Mouse (Mus musculus): Measurements from ENCODE around the gene Taf6. TPM values are rescaled to one million over a fixed set of nuclear protein-coding genes. Genes with fewer than 3 reads are reported as not detected.

The Taf6 gene
- 69.4 and 73.0 TPM in 2 replicates for total RNA-seq (2014; fragmentation: Nextera tagmentation)
- total RNA-seq (2017), result 45.7 and 48.8 TPM in 2 replicates
- polyA plus RNA-seq (2012), result 33.2 and 34.8 TPM in 2 replicates

DNA sequence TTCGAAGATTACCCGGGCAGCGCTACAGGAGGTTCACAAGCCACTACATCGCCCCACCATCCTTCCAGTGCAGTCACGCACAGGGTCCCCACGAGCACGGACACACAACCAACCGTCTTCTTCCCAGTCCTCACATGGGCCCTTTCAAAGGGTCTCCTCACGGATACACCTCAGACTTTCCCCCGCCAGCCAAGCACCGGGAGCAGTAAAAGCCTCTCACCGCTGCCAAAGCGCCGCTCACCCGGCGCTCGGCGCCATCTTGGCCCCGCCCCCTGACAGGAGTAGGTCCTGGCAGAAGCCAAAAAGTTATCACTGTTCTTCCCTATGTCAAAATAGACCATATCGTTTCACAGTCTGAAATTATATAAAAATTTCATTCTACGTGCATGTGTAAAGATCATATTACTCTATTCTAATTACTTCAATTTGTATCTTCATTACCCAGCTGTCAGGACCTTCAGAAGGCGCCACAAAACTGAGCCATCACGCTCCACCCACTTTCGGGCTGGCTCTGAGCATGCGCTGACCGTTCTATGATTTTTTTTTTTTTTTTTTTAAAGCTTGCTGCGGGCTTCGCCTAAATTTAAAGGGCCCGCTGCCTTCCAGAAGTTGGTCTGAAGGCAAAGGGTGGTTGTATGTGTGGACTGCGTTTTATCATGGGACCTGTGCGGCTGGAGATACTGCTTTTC, at the start of gene Taf6, which contains the start of gene Cnpy4:
Gene Taf6 (minus strand): TSS at position 502 of the 689 bp plus-strand sequence.
Gene Cnpy4 (plus strand): TSS at position 536 of the 689 bp plus-strand sequence.
- Histone ChIP-seq H3K36me3 (replicated peaks) (peaks cover 64% of the 10 kb centered on the region), H3K9me3 (replicated peaks) (no peaks in the 10 kb centered on the region), H3K4me1 (ENCODE audit: insufficient read depth, low read depth, low read length) (peaks cover 27% of the 10 kb centered on the region), H3K4me3 (ENCODE audit: low read depth, low read length) (peak within 1 kb of the TSS; percentile 87), H3K27me3 (ENCODE audit: insufficient read depth, low read length) (no peaks in the 10 kb centered on the region)
- DNase-seq (ENCODE audit: low spot score) (peak; percentile 75), ATAC-seq (ENCODE audit: extremely low read depth, insufficient number of reproducible peaks, low FRiP score, poor library complexity, severe bottlenecking) (peak; percentile 76)
- no peak for TF ChIP-seq CTCF (IDR thresholded peaks at IDR 0.05; ENCODE audit: low read depth, low read length)
- TF ChIP-seq GATA1 (IDR thresholded peaks at IDR 0.05; ENCODE audit: borderline replicate concordance, low read length), result no peak
- no peak for TF ChIP-seq GATA2 (IDR thresholded peaks at IDR 0.05; ENCODE audit: borderline replicate concordance, low read depth, low read length)
- no peak for TF ChIP-seq POLR2AphosphoS5 (IDR thresholded peaks at IDR 0.05; ENCODE audit: insufficient replicate concordance, low read depth, low read length)
- no peak for TF ChIP-seq TAL1 (conservative IDR thresholded peaks at IDR 0.05; ENCODE audit: low read depth, low read length)

DNA sequence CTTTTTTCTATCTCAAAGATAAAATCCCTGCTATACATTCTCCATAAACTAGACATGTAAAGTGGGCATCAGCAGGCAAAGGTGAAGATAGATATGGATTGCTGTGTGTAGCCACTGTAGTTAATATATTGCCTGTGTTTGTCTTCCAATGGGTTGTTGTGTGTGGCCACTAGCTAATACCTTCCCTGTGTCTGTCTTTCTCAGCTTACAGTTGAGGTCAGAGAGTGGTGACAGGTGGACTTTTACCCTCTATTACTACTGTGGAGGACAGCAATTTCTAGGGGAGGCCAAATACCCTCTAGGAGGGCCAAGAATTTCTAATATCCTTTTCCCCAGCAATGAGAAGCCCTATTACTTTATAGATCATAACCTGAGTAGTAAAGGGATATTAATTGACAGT, 47.0 kb upstream of the Taf6 start:
- Histone ChIP-seq H3K4me1 (ENCODE audit: insufficient read depth, low read depth, low read length) (no peaks in the 10 kb centered on the region), H3K9me3 (replicated peaks) (no peaks in the 10 kb centered on the region), H3K36me3 (replicated peaks) (no peaks in the 10 kb centered on the region), H3K4me3 (ENCODE audit: low read depth, low read length) (no peak overlapping the region), H3K27me3 (ENCODE audit: insufficient read depth, low read length) (peaks cover 10% of the 10 kb centered on the region)
- ATAC-seq (ENCODE audit: extremely low read depth, insufficient number of reproducible peaks, low FRiP score, poor library complexity, severe bottlenecking) (no peak), DNase-seq (ENCODE audit: low spot score) (no peak)
- TF ChIP-seq POLR2AphosphoS5 (IDR thresholded peaks at IDR 0.05; ENCODE audit: insufficient replicate concordance, low read depth, low read length) (no peak), GATA1 (IDR thresholded peaks at IDR 0.05; ENCODE audit: borderline replicate concordance, low read length) (no peak), GATA2 (IDR thresholded peaks at IDR 0.05; ENCODE audit: borderline replicate concordance, low read depth, low read length) (no peak), TAL1 (conservative IDR thresholded peaks at IDR 0.05; ENCODE audit: low read depth, low read length) (no peak), CTCF (IDR thresholded peaks at IDR 0.05; ENCODE audit: low read depth, low read length) (no peak)

DNA sequence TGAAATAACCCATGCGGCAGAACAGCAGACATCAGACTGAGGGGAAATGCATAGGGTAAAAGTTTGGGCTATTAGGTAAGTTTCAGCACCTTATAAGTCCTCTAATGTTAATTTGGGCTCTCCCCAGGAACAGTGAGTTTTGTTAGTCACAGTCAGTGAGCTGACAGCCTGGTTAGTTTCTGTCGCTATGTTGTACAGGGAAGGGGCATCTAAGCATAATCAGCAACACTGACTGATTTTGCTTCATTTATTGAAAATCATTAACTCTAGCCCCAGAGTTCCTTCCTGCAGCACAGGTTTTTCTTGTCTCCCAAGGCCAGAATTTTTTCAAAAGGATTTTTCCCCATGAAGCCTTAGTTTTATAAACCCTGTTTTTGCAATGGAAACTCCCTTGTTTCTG, 46.5 kb upstream of the Taf6 start:
- H3K9me3 ChIP-seq (replicated peaks), result no peaks in the 10 kb centered on the region
- H3K36me3 ChIP-seq (replicated peaks), result no peaks in the 10 kb centered on the region
- TF ChIP-seq GATA1 (IDR thresholded peaks at IDR 0.05; ENCODE audit: borderline replicate concordance, low read length), result no peak
- TF ChIP-seq TAL1 (conservative IDR thresholded peaks at IDR 0.05; ENCODE audit: low read depth, low read length), result no peak
- TF ChIP-seq GATA2 (IDR thresholded peaks at IDR 0.05; ENCODE audit: borderline replicate concordance, low read depth, low read length), result no peak
- TF ChIP-seq CTCF (IDR thresholded peaks at IDR 0.05; ENCODE audit: low read depth, low read length), result no peak
- TF ChIP-seq POLR2AphosphoS5 (IDR thresholded peaks at IDR 0.05; ENCODE audit: insufficient replicate concordance, low read depth, low read length), result no peak
- no peaks in the 10 kb centered on the region for H3K4me1 ChIP-seq (ENCODE audit: insufficient read depth, low read depth, low read length)
- ATAC-seq (ENCODE audit: extremely low read depth, insufficient number of reproducible peaks, low FRiP score, poor library complexity, severe bottlenecking) (no peak), DNase-seq (ENCODE audit: low spot score) (no peak)
- peaks cover 8% of the 10 kb centered on the region for H3K27me3 ChIP-seq (ENCODE audit: insufficient read depth, low read length)
- no peak overlapping the region for H3K4me3 ChIP-seq (ENCODE audit: low read depth, low read length)

DNA sequence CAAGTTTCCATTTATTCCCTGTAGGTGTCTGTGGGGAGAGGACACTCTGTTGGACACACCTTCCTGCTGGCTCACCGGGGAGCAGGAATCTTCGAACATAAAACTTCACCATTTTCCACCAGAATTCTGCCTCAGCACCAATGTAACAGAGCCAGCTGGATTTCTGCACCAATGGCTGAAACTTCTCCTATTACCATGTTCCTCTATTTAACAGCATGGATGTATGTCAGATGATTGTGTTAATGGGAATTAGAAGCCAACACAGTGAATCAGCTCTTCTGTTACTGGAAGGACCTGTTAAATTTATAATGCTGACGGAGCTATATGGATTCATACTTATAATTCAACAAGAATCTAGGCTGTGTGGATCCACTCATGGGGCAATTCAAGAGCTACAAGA, 42.3 kb upstream of the Taf6 start:
- Histone ChIP-seq H3K4me3 (ENCODE audit: low read depth, low read length) (no peak overlapping the region), H3K27me3 (ENCODE audit: insufficient read depth, low read length) (peaks cover 11% of the 10 kb centered on the region), H3K36me3 (replicated peaks) (no peaks in the 10 kb centered on the region), H3K4me1 (ENCODE audit: insufficient read depth, low read depth, low read length) (peaks cover 3% of the 10 kb centered on the region; the same call in 1 of the 2 replicates), H3K9me3 (replicated peaks) (no peaks in the 10 kb centered on the region)
- DNase-seq (ENCODE audit: low spot score), result no peak
- ATAC-seq (ENCODE audit: extremely low read depth, insufficient number of reproducible peaks, low FRiP score, poor library complexity, severe bottlenecking), result no peak
- no peak for TF ChIP-seq GATA2 (IDR thresholded peaks at IDR 0.05; ENCODE audit: borderline replicate concordance, low read depth, low read length)

DNA sequence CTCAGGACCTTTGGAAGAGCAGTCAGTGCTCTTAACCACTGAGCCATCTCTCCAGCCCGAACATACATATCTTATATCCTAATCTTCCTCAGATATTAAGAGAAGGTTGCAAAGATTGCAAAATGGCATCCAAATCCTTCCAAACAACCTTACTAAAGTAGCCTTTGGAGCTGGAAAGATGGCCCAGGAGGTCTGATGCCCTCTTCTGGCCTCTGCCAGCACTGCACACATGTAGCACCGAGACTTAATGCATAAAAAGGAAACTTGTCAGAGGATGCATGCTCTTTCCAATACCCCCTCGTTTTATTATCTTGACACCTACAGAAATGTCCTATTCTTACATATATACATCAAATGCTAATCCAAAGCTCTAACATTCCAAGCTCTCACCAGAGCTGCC, 40.8 kb upstream of the Taf6 start:
- H3K4me1 ChIP-seq (ENCODE audit: insufficient read depth, low read depth, low read length), result peaks cover 3% of the 10 kb centered on the region; the same call in 1 of the 2 replicates
- TF ChIP-seq GATA2 (IDR thresholded peaks at IDR 0.05; ENCODE audit: borderline replicate concordance, low read depth, low read length) (no peak), CTCF (IDR thresholded peaks at IDR 0.05; ENCODE audit: low read depth, low read length) (peak; percentile 72), GATA1 (IDR thresholded peaks at IDR 0.05; ENCODE audit: borderline replicate concordance, low read length) (no peak)
- peaks cover 11% of the 10 kb centered on the region for H3K27me3 ChIP-seq (ENCODE audit: insufficient read depth, low read length)
- ATAC-seq (ENCODE audit: extremely low read depth, insufficient number of reproducible peaks, low FRiP score, poor library complexity, severe bottlenecking), result no peak
- H3K4me3 ChIP-seq (ENCODE audit: low read depth, low read length), result no peak overlapping the region
- no peak for DNase-seq (ENCODE audit: low spot score)
- no peaks in the 10 kb centered on the region for H3K36me3 ChIP-seq (replicated peaks)
- no peaks in the 10 kb centered on the region for H3K9me3 ChIP-seq (replicated peaks)

DNA sequence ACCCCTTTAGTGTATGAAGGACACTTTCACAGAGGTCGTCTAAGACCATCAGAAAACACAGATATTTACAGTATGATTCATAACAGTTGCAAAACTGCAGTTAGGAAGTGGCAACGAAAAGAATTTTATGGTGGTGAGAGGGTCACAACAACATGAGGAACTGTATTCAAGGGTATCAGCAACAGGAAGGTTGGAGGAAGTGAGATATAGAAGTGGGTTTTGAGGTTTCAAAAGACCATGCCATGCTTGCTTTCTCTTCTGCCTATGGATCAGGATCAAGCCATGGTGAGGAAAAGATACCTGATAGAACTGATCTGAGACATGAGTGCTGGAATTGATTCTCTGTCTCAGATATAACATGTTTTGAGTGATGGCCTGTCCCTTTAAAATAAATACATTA, 40.1 kb upstream of the Taf6 start:
- Histone ChIP-seq H3K36me3 (replicated peaks) (no peaks in the 10 kb centered on the region), H3K4me3 (ENCODE audit: low read depth, low read length) (no peak overlapping the region), H3K27me3 (ENCODE audit: insufficient read depth, low read length) (peaks cover 9% of the 10 kb centered on the region), H3K9me3 (replicated peaks) (no peaks in the 10 kb centered on the region), H3K4me1 (ENCODE audit: insufficient read depth, low read depth, low read length) (peaks cover 3% of the 10 kb centered on the region; the same call in 1 of the 2 replicates)
- no peak for DNase-seq (ENCODE audit: low spot score)
- TF ChIP-seq TAL1 (conservative IDR thresholded peaks at IDR 0.05; ENCODE audit: low read depth, low read length) (no peak), CTCF (IDR thresholded peaks at IDR 0.05; ENCODE audit: low read depth, low read length) (no peak), POLR2AphosphoS5 (IDR thresholded peaks at IDR 0.05; ENCODE audit: insufficient replicate concordance, low read depth, low read length) (no peak), GATA1 (IDR thresholded peaks at IDR 0.05; ENCODE audit: borderline replicate concordance, low read length) (no peak), GATA2 (IDR thresholded peaks at IDR 0.05; ENCODE audit: borderline replicate concordance, low read depth, low read length) (no peak)
- no peak for ATAC-seq (ENCODE audit: extremely low read depth, insufficient number of reproducible peaks, low FRiP score, poor library complexity, severe bottlenecking)

All from G1E (cell line).